Comparison of ENCODE assay signal across 8 mouse cellular contexts in the genomic region with DNA sequence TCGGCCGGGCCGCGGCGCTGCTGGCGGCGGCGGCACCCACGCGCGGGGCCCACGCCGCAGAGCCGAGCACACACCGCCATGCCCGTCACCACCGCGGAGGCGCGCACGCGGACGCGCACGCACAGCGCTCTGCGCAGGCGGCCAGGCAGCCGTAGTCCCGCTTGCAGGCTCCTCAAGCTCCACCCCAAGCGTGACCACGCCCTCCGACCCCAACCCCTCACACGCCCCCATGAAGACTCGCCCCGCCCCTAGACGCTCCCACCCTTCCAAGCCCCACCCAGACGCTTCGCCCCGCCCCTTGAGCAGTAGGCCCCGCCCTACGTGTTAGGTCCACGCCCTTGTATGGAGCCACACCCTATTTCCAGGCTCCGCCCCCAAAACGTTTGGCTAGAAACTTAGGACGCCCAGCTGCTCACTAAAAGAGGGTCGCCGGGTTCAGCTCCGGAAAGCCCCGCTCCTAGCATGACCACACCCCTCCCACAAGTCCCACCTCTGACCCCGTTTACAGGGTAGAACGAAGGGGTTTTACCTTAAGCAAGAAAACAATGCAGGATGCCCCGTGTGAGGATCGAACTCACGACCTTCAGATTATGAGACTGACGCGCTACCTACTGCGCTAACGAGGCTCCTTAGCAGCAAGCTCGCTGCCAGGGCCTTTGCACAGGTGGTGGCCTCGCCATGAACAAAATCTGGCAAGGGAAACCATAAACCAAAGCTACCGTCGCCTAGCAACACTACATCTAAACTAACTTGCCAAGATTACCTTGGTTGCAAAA. TPM values are rescaled to one million over a fixed set of nuclear protein-coding genes. Genes with fewer than 3 reads are reported as not detected.
DNase-seq lines count a peak whose midpoint lies in the region; ATAC-seq lines count a peak whose summit lies in the region.

A gene (minus strand): TSS at position 131 of the 776 bp plus-strand sequence.

- WGBS in intestine, embryonic 14.5 days: 2% methylated on average over 62 of the region's 63 CpGs

- H3K36me3 ChIP-seq in intestine, embryonic 14.5 days (ENCODE audit: control insufficient read depth, insufficient read depth, low read length): no peaks in the 10 kb centered on the region

- peaks cover 17% of the 10 kb centered on the region for H3K4me1 ChIP-seq in intestine, embryonic 14.5 days (replicated peaks; ENCODE audit: control insufficient read depth, insufficient read depth, low read length)

- ATAC-seq in intestine, embryonic 14.5 days (replicated peaks; ENCODE audit: low FRiP score, low TSS enrichment, low read depth): peak; percentile 92

- no peaks in the 10 kb centered on the region for H3K27me3 ChIP-seq in intestine, embryonic 14.5 days (replicated peaks; ENCODE audit: control insufficient read depth, insufficient read depth, low read length)

- peak within 1 kb of the TSS; percentile 43; the same call in 1 of the 2 replicates for H3K27ac ChIP-seq in intestine, embryonic 14.5 days (ENCODE audit: low read depth)

- intact Hi-C loops in left cerebral cortex, postnatal 14 days (cut with DNase I): no loop called here

- DNase-seq in adrenal gland, adult 18-20 months (ENCODE audit: low spot score in 2 of 2): peak; percentile 91 to 92
- DNase-seq in embryo, embryonic 11 days: peak; percentile 97
- DNase-seq in gastrocnemius, postnatal 25 days: peak; percentile 95
- peak; percentile 97 for DNase-seq in intestine, embryonic 14.5 days (ENCODE audit: low spot score)
- DNase-seq in left cerebral cortex, postnatal 14 days (ENCODE audit: low spot score in 2 of 2): peak; percentile 91 to 92
- peak; percentile 95 for DNase-seq in mesoderm, embryonic 11.5 days (ENCODE audit: low read depth, low spot score)
- peak; percentile 90 for DNase-seq in right cerebral cortex, postnatal 36 days (ENCODE audit: low spot score in 2 of 2)
- peak; percentile 98 for DNase-seq in yolk sac, embryonic 10.5 days (ENCODE audit: low spot score)

- no peaks in the 10 kb centered on the region for H3K9me3 ChIP-seq in intestine, embryonic 14.5 days (ENCODE audit: control insufficient read depth, low read length)

- peak within 1 kb of the TSS; percentile 97 for H3K4me3 ChIP-seq in intestine, embryonic 14.5 days (ENCODE audit: low read depth, low read length)

- H3K4me2 ChIP-seq in intestine, embryonic 14.5 days (ENCODE audit: low read length): peak within 1 kb of the TSS; percentile 89

- peak within 1 kb of the TSS; percentile 76 for H3K9ac ChIP-seq in intestine, embryonic 14.5 days (ENCODE audit: low read length)

RNA-seq across cellular contexts. Expression of the gene that starts here (rescaled TPM):
- total RNA-seq in adrenal gland, adult 18-20 months (2021): 10 to 100 TPM; 33.6 to 45.0 TPM
- 100 to 1,000 TPM in 1 of 2 experiments, 10 to 100 TPM in 1; 89.8 to 109 TPM for total RNA-seq in gastrocnemius, postnatal 25 days (2021)
- polyA plus RNA-seq in intestine, embryonic 14.5 days (2014; fragmentation: Nextera tagmentation; extraction: Ambion mirVana): 14.5 and 14.9 TPM in 2 replicates
- total RNA-seq in left cerebral cortex, postnatal 14 days (2021): 100 to 1,000 TPM; 101 to 104 TPM

Comparison
In these comparisons a context has a peak if more than half of its experiments do, and no peak if none do; other contexts are left out.
1. Peak in every context shown above with its lines: DNase-seq, ATAC-seq, H3K4me3 ChIP-seq and H3K27ac ChIP-seq.